Mouse (Mus musculus): ENCODE results near the gene Cks1b. TPM values are rescaled to one million over a fixed set of nuclear protein-coding genes. Genes with fewer than 3 reads are reported as not detected.

Cks1b gene
- polyA plus RNA-seq, 1 experiment, result 11.7 TPM

- Histone ChIP-seq H3K4me1 (ENCODE audit: control insufficient read depth, insufficient read depth, low read length) (peaks cover 3% of the 10 kb centered on the region; the same call in 1 of the 2 replicates), H3K4me3 (replicated peaks; ENCODE audit: extremely low read depth, low read depth, low read length) (no peak overlapping the region)
- 41% methylated on average over 7 of the region's 7 CpGs for WGBS
- TF ChIP-seq CTCF (IDR thresholded peaks at IDR 0.05; ENCODE audit: insufficient read depth, low read length) (peak; percentile 89), POLR2A (IDR thresholded peaks at IDR 0.05; ENCODE audit: borderline replicate concordance, extremely low read depth, low read depth, low read length) (no peak; the same call in 1 of the 2 replicates)
- peak; percentile 76 for DNase-seq
Observed at GRCm38 (mm10) chr3:89449541-89449940, 31.4 kb upstream of the Cks1b start.

GRCm38 (mm10) chr3:89448720-89449537 lies 30.7 kb upstream of the Cks1b start:
- Histone ChIP-seq H3K4me1 (ENCODE audit: control insufficient read depth, insufficient read depth, low read length) (peaks cover 3% of the 10 kb centered on the region; the same call in 1 of the 2 replicates), H3K4me3 (replicated peaks; ENCODE audit: extremely low read depth, low read depth, low read length) (no peak overlapping the region)
- no peak for DNase-seq
- WGBS, result 44% methylated on average over 13 of the region's 13 CpGs
- TF ChIP-seq CTCF (IDR thresholded peaks at IDR 0.05; ENCODE audit: insufficient read depth, low read length) (no peak), POLR2A (IDR thresholded peaks at IDR 0.05; ENCODE audit: borderline replicate concordance, extremely low read depth, low read depth, low read length) (no peak)

- 82% methylated on average over 2 of the region's 2 CpGs for WGBS
Observed at GRCm38 (mm10) chr3:89440691-89441090, 22.5 kb upstream of the Cks1b start.

GRCm38 (mm10) chr3:89437269-89437668 lies 19.1 kb upstream of the Cks1b start:
- TF ChIP-seq POLR2A (IDR thresholded peaks at IDR 0.05; ENCODE audit: borderline replicate concordance, extremely low read depth, low read depth, low read length) (peak; percentile 8; the same call in 1 of the 2 replicates), CTCF (IDR thresholded peaks at IDR 0.05; ENCODE audit: insufficient read depth, low read length) (no peak)
- H3K4me1 ChIP-seq (ENCODE audit: control insufficient read depth, insufficient read depth, low read length), result peaks cover 4% of the 10 kb centered on the region
- 16% methylated on average over 5 of the region's 5 CpGs for WGBS
- H3K4me3 ChIP-seq (replicated peaks; ENCODE audit: extremely low read depth, low read depth, low read length), result peak overlapping the region; percentile 50
- peak; percentile 29 for DNase-seq

More at GRCm38 (mm10) chr3:89440691-89441090, 22.5 kb upstream of the Cks1b start:
- no peak for TF ChIP-seq POLR2A (IDR thresholded peaks at IDR 0.05; ENCODE audit: borderline replicate concordance, extremely low read depth, low read depth, low read length)
- TF ChIP-seq CTCF (IDR thresholded peaks at IDR 0.05; ENCODE audit: insufficient read depth, low read length), result no peak
- no peak overlapping the region for H3K4me3 ChIP-seq (replicated peaks; ENCODE audit: extremely low read depth, low read depth, low read length)
- DNase-seq, result no peak
- peaks cover 4% of the 10 kb centered on the region for H3K4me1 ChIP-seq (ENCODE audit: control insufficient read depth, insufficient read depth, low read length)

- WGBS, result 4% methylated on average over 16 of the region's 16 CpGs
- peaks cover 7% of the 10 kb centered on the region for H3K4me1 ChIP-seq (ENCODE audit: control insufficient read depth, insufficient read depth, low read length)
- peak; percentile 75; the same call in 1 of the 2 replicates for TF ChIP-seq POLR2A (IDR thresholded peaks at IDR 0.05; ENCODE audit: borderline replicate concordance, extremely low read depth, low read depth, low read length)
- no peak for TF ChIP-seq CTCF (IDR thresholded peaks at IDR 0.05; ENCODE audit: insufficient read depth, low read length)
- peak; percentile 76 for DNase-seq
- H3K4me3 ChIP-seq (replicated peaks; ENCODE audit: extremely low read depth, low read depth, low read length), result peak within 1 kb of the TSS; percentile 89
Observed at GRCm38 (mm10) chr3:89436176-89437113, 18.3 kb upstream of the Cks1b start, which contains the start of gene Pbxip1. Pbxip1 (plus strand) TSS chr3:89436706.

- TF ChIP-seq CTCF (IDR thresholded peaks at IDR 0.05; ENCODE audit: insufficient read depth, low read length), result no peak
- no peak for DNase-seq
- WGBS, result 65% methylated on average over 7 of the region's 7 CpGs
Observed at GRCm38 (mm10) chr3:89435041-89435440, 16.9 kb upstream of the Cks1b start.

GRCm38 (mm10) chr3:89434532-89434931 lies 16.3 kb upstream of the Cks1b start:
- 69% methylated on average over 11 of the region's 11 CpGs for WGBS
- TF ChIP-seq POLR2A (IDR thresholded peaks at IDR 0.05; ENCODE audit: borderline replicate concordance, extremely low read depth, low read depth, low read length) (no peak), CTCF (IDR thresholded peaks at IDR 0.05; ENCODE audit: insufficient read depth, low read length) (no peak)
- DNase-seq, result no peak
- no peak overlapping the region for H3K4me3 ChIP-seq (replicated peaks; ENCODE audit: extremely low read depth, low read depth, low read length)
- H3K4me1 ChIP-seq (ENCODE audit: control insufficient read depth, insufficient read depth, low read length), result peaks cover 14% of the 10 kb centered on the region

More at GRCm38 (mm10) chr3:89435041-89435440, 16.9 kb upstream of the Cks1b start:
- Histone ChIP-seq H3K4me1 (ENCODE audit: control insufficient read depth, insufficient read depth, low read length) (peaks cover 14% of the 10 kb centered on the region), H3K4me3 (replicated peaks; ENCODE audit: extremely low read depth, low read depth, low read length) (no peak overlapping the region)

GRCm38 (mm10) chr3:89432606-89433005 lies 14.4 kb upstream of the Cks1b start:
- no peak for DNase-seq
- TF ChIP-seq CTCF (IDR thresholded peaks at IDR 0.05; ENCODE audit: insufficient read depth, low read length), result no peak
- WGBS, result 92% methylated on average over 8 of the region's 8 CpGs
- Histone ChIP-seq H3K4me1 (ENCODE audit: control insufficient read depth, insufficient read depth, low read length) (peaks cover 14% of the 10 kb centered on the region), H3K4me3 (replicated peaks; ENCODE audit: extremely low read depth, low read depth, low read length) (no peak overlapping the region)
